Mouse (Mus musculus): Measurements from ENCODE around the gene Gja5. TPM values are rescaled to one million over a fixed set of nuclear protein-coding genes. Genes with fewer than 3 reads are reported as not detected.

Gene Gja5
- total RNA-seq, 1 experiment, result 0.13 TPM

DNA sequence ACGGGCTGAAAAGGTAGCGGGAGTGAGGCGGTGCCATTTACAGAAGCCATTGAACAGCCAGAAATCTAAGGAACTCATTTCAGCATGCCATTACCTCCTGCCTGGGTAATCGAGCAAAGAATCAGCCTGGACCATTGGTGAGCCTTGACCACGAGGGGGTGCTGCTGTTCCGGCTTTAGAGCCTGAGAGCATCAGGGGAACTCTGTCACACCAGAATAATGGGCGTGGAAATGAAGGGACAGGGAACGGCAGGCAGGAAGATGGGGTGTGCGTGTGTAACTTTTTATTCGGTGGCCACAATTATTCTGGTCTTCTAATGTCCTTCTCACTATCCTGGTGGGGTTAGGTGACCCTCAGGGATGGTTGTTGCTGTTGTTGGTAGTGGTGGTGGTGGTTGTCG lies 34.2 kb downstream of the Gja5 start:
- TF ChIP-seq MAFK (IDR thresholded peaks at IDR 0.05; ENCODE audit: insufficient read depth, low read depth, low read length) (no peak), ZNF384 (IDR thresholded peaks at IDR 0.05; ENCODE audit: low read depth, low read length) (no peak), HCFC1 (IDR thresholded peaks at IDR 0.05; ENCODE audit: borderline replicate concordance, insufficient read depth, low read length) (no peak), CHD2 (IDR thresholded peaks at IDR 0.05; ENCODE audit: low read depth, low read length) (no peak), ZC3H11A (IDR thresholded peaks at IDR 0.05; ENCODE audit: borderline replicate concordance, low read depth, low read length) (peak; percentile 96)
- H3K36me3 ChIP-seq (ENCODE audit: control insufficient read depth, insufficient read depth, low read length, poor library complexity, severe bottlenecking), result no peaks in the 10 kb centered on the region
- in situ Hi-C loops (cut with MboI; ENCODE audit: low sequenced_read_pairs in 2 of 2, unreplicated experiment in 2 of 2), result loop anchor here (5.0 to 25.0 kb wide), 4 partner anchors 246 to 399 kb away; no protein-coding TSS in a partner anchor
- no peaks in the 10 kb centered on the region for H3K4me1 ChIP-seq (ENCODE audit: control insufficient read depth in 2 of 2, insufficient read depth in 2 of 2, low read length in 2 of 2, poor library complexity in 1 of 2)
- no peaks in the 10 kb centered on the region for H3K9me3 ChIP-seq (ENCODE audit: control insufficient read depth, insufficient read depth, low read depth, low read length)
- peak; percentile 80 for DNase-seq (ENCODE audit: low read depth, low spot score)
- H3K9ac ChIP-seq (ENCODE audit: insufficient read depth, low read depth, low read length, poor library complexity, severe bottlenecking), result no peak overlapping the region
- H3K4me3 ChIP-seq (ENCODE audit: insufficient read depth in 1 of 2, low read depth in 1 of 2, low read length in 2 of 2, poor library complexity in 1 of 2, severe bottlenecking in 1 of 2), result no peak overlapping the region
- no peak overlapping the region for H3K27ac ChIP-seq (ENCODE audit: insufficient read depth, low read depth, low read length, poor library complexity, severe bottlenecking)

DNA sequence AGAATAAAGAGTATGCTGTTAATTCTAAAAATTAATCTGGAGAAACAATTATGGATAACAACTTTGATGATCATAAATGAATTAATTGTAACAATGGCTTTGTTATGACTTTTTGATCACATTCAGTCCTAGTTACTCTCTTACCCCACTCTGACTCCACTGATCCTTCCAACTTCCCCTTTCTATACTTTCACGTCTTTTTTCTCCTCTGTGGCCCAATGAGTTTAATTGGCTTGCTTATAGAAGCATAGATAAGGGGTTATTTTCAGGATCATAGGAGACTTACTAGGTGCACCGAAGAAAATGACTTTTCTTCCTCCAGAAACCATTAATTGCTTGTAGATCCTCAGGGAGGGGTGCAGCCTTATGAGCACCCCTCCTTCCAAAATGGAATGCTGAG lies 38.2 kb downstream of the Gja5 start:
- no peak for TF ChIP-seq ZC3H11A (IDR thresholded peaks at IDR 0.05; ENCODE audit: borderline replicate concordance, low read depth, low read length)
- TF ChIP-seq CHD2 (IDR thresholded peaks at IDR 0.05; ENCODE audit: low read depth, low read length), result no peak
- no peak for TF ChIP-seq HCFC1 (IDR thresholded peaks at IDR 0.05; ENCODE audit: borderline replicate concordance, insufficient read depth, low read length)
- TF ChIP-seq ZNF384 (IDR thresholded peaks at IDR 0.05; ENCODE audit: low read depth, low read length), result no peak
- no peak for TF ChIP-seq MAFK (IDR thresholded peaks at IDR 0.05; ENCODE audit: insufficient read depth, low read depth, low read length)
- DNase-seq (ENCODE audit: low read depth, low spot score), result no peak
- no peak overlapping the region for H3K27ac ChIP-seq (ENCODE audit: insufficient read depth, low read depth, low read length, poor library complexity, severe bottlenecking)
- in situ Hi-C loops (cut with MboI; ENCODE audit: low sequenced_read_pairs in 2 of 2, unreplicated experiment in 2 of 2), result loop anchor here in 1 of 2 experiments (25.0 kb wide), 2 partner anchors 245 to 395 kb away; no protein-coding TSS in a partner anchor
- no peaks in the 10 kb centered on the region for H3K9me3 ChIP-seq (ENCODE audit: control insufficient read depth, insufficient read depth, low read depth, low read length)
- H3K4me3 ChIP-seq (ENCODE audit: insufficient read depth in 1 of 2, low read depth in 1 of 2, low read length in 2 of 2, poor library complexity in 1 of 2, severe bottlenecking in 1 of 2), result no peak overlapping the region
- H3K9ac ChIP-seq (ENCODE audit: insufficient read depth, low read depth, low read length, poor library complexity, severe bottlenecking), result no peak overlapping the region
- H3K36me3 ChIP-seq (ENCODE audit: control insufficient read depth, insufficient read depth, low read length, poor library complexity, severe bottlenecking), result no peaks in the 10 kb centered on the region
- no peaks in the 10 kb centered on the region for H3K4me1 ChIP-seq (ENCODE audit: control insufficient read depth in 2 of 2, insufficient read depth in 2 of 2, low read length in 2 of 2, poor library complexity in 1 of 2)

DNA sequence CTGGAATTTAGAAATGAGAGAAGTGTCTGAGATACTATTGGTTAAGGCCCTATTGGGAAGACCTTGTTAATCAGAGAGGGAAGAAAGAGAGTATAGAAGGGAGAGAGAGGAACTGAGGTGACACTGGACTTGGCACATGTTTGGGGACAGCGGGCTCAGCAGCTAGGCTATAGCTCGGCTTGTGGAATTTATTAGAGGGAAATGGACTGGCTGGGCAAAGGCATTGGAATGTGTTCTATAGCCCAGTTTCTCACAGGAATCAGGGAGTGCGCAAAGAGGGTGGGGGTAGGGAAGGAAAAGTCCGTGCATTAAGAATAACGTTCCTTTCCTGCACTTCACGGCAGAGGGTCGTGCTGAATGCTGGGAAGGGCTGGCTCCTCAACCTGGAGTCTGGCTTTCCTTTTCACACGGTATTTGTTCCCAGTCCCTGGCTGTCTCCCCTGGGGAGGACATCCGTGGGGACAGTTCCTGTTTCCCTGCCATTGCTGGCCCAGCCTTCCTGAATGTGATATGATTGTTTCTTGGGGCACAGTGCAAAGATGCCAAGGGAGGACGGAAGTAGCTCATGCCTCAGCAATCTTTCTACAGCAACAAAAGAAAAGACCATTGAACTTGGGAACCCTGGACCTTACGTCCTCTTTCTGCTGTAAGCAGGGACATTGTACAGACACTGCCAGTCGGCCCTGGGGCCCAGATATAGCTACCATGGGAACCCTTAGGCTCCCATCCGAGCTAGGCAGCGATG lies 49.2 kb downstream of the Gja5 start:
- Histone ChIP-seq H3K4me3 (ENCODE audit: insufficient read depth in 1 of 2, low read depth in 1 of 2, low read length in 2 of 2, poor library complexity in 1 of 2, severe bottlenecking in 1 of 2) (no peak overlapping the region), H3K9me3 (ENCODE audit: control insufficient read depth, insufficient read depth, low read depth, low read length) (no peaks in the 10 kb centered on the region), H3K9ac (ENCODE audit: insufficient read depth, low read depth, low read length, poor library complexity, severe bottlenecking) (no peak overlapping the region), H3K27ac (ENCODE audit: insufficient read depth, low read depth, low read length, poor library complexity, severe bottlenecking) (no peak overlapping the region), H3K4me1 (ENCODE audit: control insufficient read depth in 2 of 2, insufficient read depth in 2 of 2, low read length in 2 of 2, poor library complexity in 1 of 2) (no peaks in the 10 kb centered on the region), H3K36me3 (ENCODE audit: control insufficient read depth, insufficient read depth, low read length, poor library complexity, severe bottlenecking) (no peaks in the 10 kb centered on the region)
- DNase-seq (ENCODE audit: low read depth, low spot score), result no peak
- in situ Hi-C loops (cut with MboI; ENCODE audit: low sequenced_read_pairs in 2 of 2, unreplicated experiment in 2 of 2), result no loop called here
- no peak for TF ChIP-seq HCFC1 (IDR thresholded peaks at IDR 0.05; ENCODE audit: borderline replicate concordance, insufficient read depth, low read length)
- no peak for TF ChIP-seq ZC3H11A (IDR thresholded peaks at IDR 0.05; ENCODE audit: borderline replicate concordance, low read depth, low read length)
- no peak for TF ChIP-seq MAFK (IDR thresholded peaks at IDR 0.05; ENCODE audit: insufficient read depth, low read depth, low read length)
- no peak for TF ChIP-seq CHD2 (IDR thresholded peaks at IDR 0.05; ENCODE audit: low read depth, low read length)
- TF ChIP-seq ZNF384 (IDR thresholded peaks at IDR 0.05; ENCODE audit: low read depth, low read length), result no peak

DNA sequence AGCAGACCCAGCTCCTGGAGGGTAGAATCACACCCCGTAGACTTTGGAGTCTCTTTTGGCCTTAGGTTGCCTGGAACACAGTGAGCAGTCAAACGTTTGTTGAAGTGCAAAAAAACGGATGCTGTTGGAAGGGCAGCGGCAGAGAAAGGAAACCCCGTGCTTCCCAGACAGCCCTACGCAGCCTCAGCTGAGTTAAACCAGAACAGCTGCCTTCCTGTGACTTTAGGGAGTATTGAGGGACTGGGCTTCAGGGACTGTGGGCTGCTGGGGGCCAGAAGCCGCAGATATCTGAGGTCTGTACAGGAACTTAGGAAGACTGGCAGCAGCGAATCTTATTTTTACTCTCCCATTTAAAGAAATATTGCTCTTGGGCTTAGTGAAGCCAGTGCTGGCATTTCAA lies 56.1 kb downstream of the Gja5 start:
- DNase-seq (ENCODE audit: low read depth, low spot score), result no peak
- H3K27ac ChIP-seq (ENCODE audit: insufficient read depth, low read depth, low read length, poor library complexity, severe bottlenecking), result no peak overlapping the region

More for the DNA sequence above, 56.1 kb downstream of the Gja5 start:
- in situ Hi-C loops (cut with MboI; ENCODE audit: low sequenced_read_pairs in 2 of 2, unreplicated experiment in 2 of 2), result no loop called here
- TF ChIP-seq ZNF384 (IDR thresholded peaks at IDR 0.05; ENCODE audit: low read depth, low read length), result no peak
- no peak for TF ChIP-seq ZC3H11A (IDR thresholded peaks at IDR 0.05; ENCODE audit: borderline replicate concordance, low read depth, low read length)
- no peak for TF ChIP-seq MAFK (IDR thresholded peaks at IDR 0.05; ENCODE audit: insufficient read depth, low read depth, low read length)
- TF ChIP-seq HCFC1 (IDR thresholded peaks at IDR 0.05; ENCODE audit: borderline replicate concordance, insufficient read depth, low read length), result no peak
- no peak for TF ChIP-seq CHD2 (IDR thresholded peaks at IDR 0.05; ENCODE audit: low read depth, low read length)
- H3K4me3 ChIP-seq (ENCODE audit: insufficient read depth in 1 of 2, low read depth in 1 of 2, low read length in 2 of 2, poor library complexity in 1 of 2, severe bottlenecking in 1 of 2), result no peak overlapping the region
- no peaks in the 10 kb centered on the region for H3K4me1 ChIP-seq (ENCODE audit: control insufficient read depth in 2 of 2, insufficient read depth in 2 of 2, low read length in 2 of 2, poor library complexity in 1 of 2)
- no peaks in the 10 kb centered on the region for H3K9me3 ChIP-seq (ENCODE audit: control insufficient read depth, insufficient read depth, low read depth, low read length)
- H3K9ac ChIP-seq (ENCODE audit: insufficient read depth, low read depth, low read length, poor library complexity, severe bottlenecking), result no peak overlapping the region
- no peaks in the 10 kb centered on the region for H3K36me3 ChIP-seq (ENCODE audit: control insufficient read depth, insufficient read depth, low read length, poor library complexity, severe bottlenecking)
